Mouse (Mus musculus): ENCODE data around the gene Nup153.

DNA sequence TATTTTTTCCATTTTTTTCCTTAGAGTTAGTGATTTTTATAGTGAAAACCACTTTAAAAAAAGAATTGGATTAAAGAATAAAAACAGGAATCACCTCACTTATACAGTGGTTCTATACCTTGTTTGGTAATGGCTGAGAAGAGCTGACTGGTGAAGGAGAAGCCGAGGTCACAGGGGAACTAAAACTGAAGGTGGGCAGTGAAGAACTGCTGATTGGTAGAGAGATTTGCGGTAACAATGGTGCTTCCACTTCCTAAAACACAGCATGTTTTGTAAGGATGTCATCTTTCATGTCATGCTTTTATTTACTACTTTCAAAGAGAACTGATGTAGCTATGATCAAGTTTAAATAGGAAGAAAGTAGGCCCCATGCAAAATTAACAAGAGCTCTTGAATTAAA is 26.3 kb downstream of the Nup153 start:
- no peak for TF ChIP-seq CTCF (IDR thresholded peaks at IDR 0.05; ENCODE audit: extremely low read depth, insufficient read depth, insufficient read length, insufficient replicate concordance)
- no peak for TF ChIP-seq POLR2A (IDR thresholded peaks at IDR 0.05; ENCODE audit: low read depth, low read length)

All from spleen, adult 2 months (tissue).